Mouse (Mus musculus) lung, postnatal 0 days (tissue): ENCODE measurements around the gene Rasgrf1. TPM values are rescaled to one million over a fixed set of nuclear protein-coding genes. Genes with fewer than 3 reads are reported as not detected.
A peak's percentile ranks its signal among the peaks of the same experiment; 100 is the strongest.

Experiments used
- ATAC-seq: fragments of 200-750 bp; cut with Nextera tagmentation; 2 replicates; pipeline ENCODE4 v1.8.0; 2017; ENCODE audit warnings: moderate library complexity
- DNase-seq: peaks from one replicate; pipeline ENCODE4 v3.0.0-alpha.2; 2016; ENCODE audit warnings: low spot score
- H3K27ac ChIP-seq: fragments of 300-500 bp; sonication (generic); 2 replicates; pipeline ENCODE4 v1.5.1; 2014; ENCODE audit warnings: antibody characterized with exemption, mild to moderate bottlenecking, low read length, mixed read lengths
- H3K27me3 ChIP-seq: fragments of 300-500 bp; sonication (generic); replicated peaks from 2 replicates; pipeline ENCODE4 v1.6.1; 2014; ENCODE audit warnings: low read length, mixed read lengths; ENCODE audit not compliant: insufficient read depth
- H3K36me3 ChIP-seq: fragments of 300-500 bp; sonication (generic); 2 replicates; pipeline ENCODE4 v1.6.1; 2014; ENCODE audit warnings: low read length, mixed read lengths; ENCODE audit not compliant: insufficient read depth
- H3K4me1 ChIP-seq: fragments of 300-500 bp; sonication (generic); 2 replicates; pipeline ENCODE4 v1.6.1; 2014; ENCODE audit warnings: antibody characterized with exemption, low read depth, low read length, mixed read lengths; ENCODE audit not compliant: insufficient read depth
- H3K4me2 ChIP-seq: fragments of 300-500 bp; sonication (generic); replicated peaks from 2 replicates; pipeline ENCODE4 v1.6.1; 2014; ENCODE audit warnings: low read depth, mild to moderate bottlenecking, low read length, moderate library complexity, mixed read lengths
- H3K4me3 ChIP-seq: fragments of 300-500 bp; sonication (generic); 2 replicates; pipeline ENCODE4 v1.5.1; 2014; ENCODE audit warnings: low read depth, low read length
- H3K9ac ChIP-seq: fragments of 300-500 bp; sonication (generic); replicated peaks from 2 replicates; pipeline ENCODE4 v1.6.1; 2014; ENCODE audit warnings: low read depth, mild to moderate bottlenecking
- H3K9me3 ChIP-seq: fragments of 300-500 bp; sonication (generic); 2 replicates; pipeline ENCODE4 v1.6.1; 2016; ENCODE audit warnings: low read length, mixed read lengths
- CTCF ChIP-seq: IDR thresholded peaks from 2 replicates; pipeline ENCODE4 v1.5.1; 2016; ENCODE audit warnings: antibody characterized with exemption, mild to moderate bottlenecking
- EP300 ChIP-seq: IDR thresholded peaks from 2 replicates; pipeline ENCODE4 v1.6.1; 2016; ENCODE audit warnings: antibody characterized with exemption, mild to moderate bottlenecking, control low read depth
- WGBS: fragments of 180-500 bp; shearing (Covaris S2); extraction: QIAGEN DNeasy Blood & Tissue Kit; methylation state at CpG from one replicate; pipeline ENCODE4 v1.1.7; 2014; 5-methylcytosine and 5-hydroxymethylcytosine counted together
- polyA plus RNA-seq: library from polyadenylated mRNA; unstranded; fragments of >200 nt; fragmentation: Nextera tagmentation; extraction: Ambion mirVana; gene quantifications from 2 replicates; pipeline ENCODE4 v1.2.1, GENCODE M21; 2015

Gene Rasgrf1
- polyA plus RNA-seq, 1 experiment from 2014 or later: 0.88 TPM

DNA sequence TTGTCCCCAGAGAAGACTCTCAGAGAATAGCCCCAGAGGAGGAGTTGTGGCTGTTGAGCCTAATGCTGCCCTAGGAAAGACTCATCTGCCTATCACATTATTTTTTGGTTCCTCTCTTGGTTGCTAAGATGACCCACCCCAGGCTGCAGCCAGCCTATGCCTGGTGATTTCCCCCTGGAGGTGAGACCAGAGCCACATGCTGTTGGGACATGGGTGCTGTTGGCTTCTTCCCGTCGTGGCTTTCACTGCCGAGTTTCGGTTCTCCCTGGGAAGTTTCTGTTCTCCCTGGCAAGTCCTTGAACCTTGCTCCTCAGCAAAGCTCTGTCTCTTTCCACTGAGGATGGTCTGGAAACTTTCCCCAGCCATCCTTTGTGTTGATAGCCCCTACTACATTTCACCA is 124.2 kb downstream of the Rasgrf1 start:
- no peak for TF ChIP-seq EP300
- no peak for TF ChIP-seq CTCF
- 72% methylated on average over 4 of the region's 4 CpGs for WGBS

GRCm38 (mm10) chr9:90035168-90035567 is 125.5 kb downstream of the Rasgrf1 start:
- DNase-seq: peak; percentile 84
- H3K27ac ChIP-seq: peak overlapping the region; percentile 71
- H3K9me3 ChIP-seq: no peaks in the 10 kb centered on the region
- 52% methylated on average over 2 of the region's 2 CpGs for WGBS
- TF ChIP-seq EP300: peak; percentile 55
- TF ChIP-seq CTCF: no peak
- no peak overlapping the region for H3K9ac ChIP-seq
- no peaks in the 10 kb centered on the region; the same call in 1 of the 2 replicates for H3K4me1 ChIP-seq
- ATAC-seq: peak; percentile 60
- H3K27me3 ChIP-seq: no peaks in the 10 kb centered on the region
- H3K36me3 ChIP-seq: no peaks in the 10 kb centered on the region
- no peak overlapping the region for H3K4me3 ChIP-seq
- H3K4me2 ChIP-seq: no peak overlapping the region

More for the DNA sequence above, 124.2 kb downstream of the Rasgrf1 start:
- Histone ChIP-seq H3K27ac (peak overlapping the region; percentile 1; the same call in 1 of the 2 replicates), H3K9me3 (no peaks in the 10 kb centered on the region), H3K4me3 (no peak overlapping the region), H3K9ac (no peak overlapping the region), H3K36me3 (no peaks in the 10 kb centered on the region), H3K4me1 (no peaks in the 10 kb centered on the region; the same call in 1 of the 2 replicates), H3K4me2 (no peak overlapping the region), H3K27me3 (no peaks in the 10 kb centered on the region)
- DNase-seq (no peak), ATAC-seq (no peak)

DNA sequence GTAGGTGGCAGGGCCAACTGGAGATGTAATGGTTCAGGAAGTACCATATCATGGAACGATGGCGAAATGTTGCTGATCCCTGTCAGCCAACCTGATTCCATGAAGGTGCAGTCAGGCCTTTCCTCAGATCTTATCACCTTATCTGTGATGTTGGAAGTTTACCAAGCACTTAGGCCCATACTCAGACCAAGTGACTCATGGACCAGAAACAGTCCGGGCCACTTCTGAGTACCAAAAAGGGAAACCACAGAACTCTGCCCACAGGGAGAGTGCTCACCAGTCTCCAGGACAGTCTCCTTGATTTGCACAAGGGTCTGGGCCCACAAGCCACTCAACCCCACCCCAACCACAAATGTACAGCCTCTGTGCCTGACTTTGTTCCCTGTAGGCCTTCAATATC is 126.1 kb downstream of the Rasgrf1 start:
- Histone ChIP-seq H3K9ac (no peak overlapping the region), H3K4me1 (no peaks in the 10 kb centered on the region; the same call in 1 of the 2 replicates), H3K27ac (peak overlapping the region; percentile 79), H3K4me2 (no peak overlapping the region), H3K36me3 (no peaks in the 10 kb centered on the region), H3K4me3 (no peak overlapping the region), H3K27me3 (no peaks in the 10 kb centered on the region), H3K9me3 (no peaks in the 10 kb centered on the region)
- ATAC-seq: peak; percentile 93
- WGBS: 52% methylated on average over 3 of the region's 3 CpGs
- peak; percentile 92 for DNase-seq
- TF ChIP-seq CTCF: no peak
- peak; percentile 95 for TF ChIP-seq EP300

GRCm38 (mm10) chr9:90036313-90036712 is 126.6 kb downstream of the Rasgrf1 start:
- no peaks in the 10 kb centered on the region for H3K9me3 ChIP-seq
- WGBS: 48% methylated on average over 4 of the region's 4 CpGs
- H3K36me3 ChIP-seq: no peaks in the 10 kb centered on the region
- no peaks in the 10 kb centered on the region for H3K27me3 ChIP-seq
- DNase-seq (peak; percentile 91), ATAC-seq (peak; percentile 83)
- peak overlapping the region; percentile 79 for H3K27ac ChIP-seq
- H3K9ac ChIP-seq: no peak overlapping the region
- H3K4me2 ChIP-seq: no peak overlapping the region
- no peak overlapping the region for H3K4me3 ChIP-seq
- H3K4me1 ChIP-seq: no peaks in the 10 kb centered on the region; the same call in 1 of the 2 replicates
- TF ChIP-seq EP300: peak; percentile 95
- TF ChIP-seq CTCF: no peak

GRCm38 (mm10) chr9:90038535-90038934 is 128.8 kb downstream of the Rasgrf1 start:
- 59% methylated on average over 4 of the region's 4 CpGs for WGBS
- Histone ChIP-seq H3K4me2 (no peak overlapping the region), H3K9me3 (no peaks in the 10 kb centered on the region), H3K9ac (no peak overlapping the region), H3K4me3 (no peak overlapping the region), H3K36me3 (no peaks in the 10 kb centered on the region), H3K4me1 (no peaks in the 10 kb centered on the region; the same call in 1 of the 2 replicates), H3K27me3 (no peaks in the 10 kb centered on the region), H3K27ac (no peak overlapping the region)
- DNase-seq: no peak
- no peak for ATAC-seq
- TF ChIP-seq EP300 (no peak), CTCF (no peak)

- no peaks in the 10 kb centered on the region for H3K36me3 ChIP-seq
- H3K9me3 ChIP-seq: no peaks in the 10 kb centered on the region
- no peaks in the 10 kb centered on the region; the same call in 1 of the 2 replicates for H3K4me1 ChIP-seq
- 48% methylated on average over 2 of the region's 2 CpGs for WGBS
- H3K9ac ChIP-seq: no peak overlapping the region
- no peak overlapping the region for H3K27ac ChIP-seq
- TF ChIP-seq EP300 (peak; percentile 95), CTCF (no peak)
- DNase-seq: peak; percentile 63
- H3K4me2 ChIP-seq: no peak overlapping the region
- H3K27me3 ChIP-seq: no peaks in the 10 kb centered on the region
- ATAC-seq: peak; percentile 16; the same call in 1 of the 2 replicates
- no peak overlapping the region for H3K4me3 ChIP-seq
Measured at GRCm38 (mm10) chr9:90040916-90041315, 131.2 kb downstream of the Rasgrf1 start.
